Mouse (Mus musculus) granulocyte monocyte progenitor cell, adult 5-6 weeks (primary cell): ENCODE measurements at regions not wholly inside any gene's neighbourhood (a gene's known extent, or its start where the extent isn't known, plus 50 kb on each side); places are given as distances from the start of the nearest gene placed in this dataset.
A peak's percentile ranks its signal among the peaks of the same experiment; 100 is the strongest.

Experiments used
- ATAC-seq: replicated peaks from 2 replicates; pipeline ENCODE4 v1.8.0; 2016; ENCODE audit warnings: mild to moderate bottlenecking, moderate TSS enrichment, inconsistent platforms; ENCODE audit not compliant: poor library complexity, severe bottlenecking

GRCm38 (mm10) chr12:71766086-71766485 is 64.8 kb upstream of the Daam1 start:
- ATAC-seq: no peak

GRCm38 (mm10) chr12:71766636-71767035 is 64.2 kb upstream of the Daam1 start:
- ATAC-seq: no peak

DNA sequence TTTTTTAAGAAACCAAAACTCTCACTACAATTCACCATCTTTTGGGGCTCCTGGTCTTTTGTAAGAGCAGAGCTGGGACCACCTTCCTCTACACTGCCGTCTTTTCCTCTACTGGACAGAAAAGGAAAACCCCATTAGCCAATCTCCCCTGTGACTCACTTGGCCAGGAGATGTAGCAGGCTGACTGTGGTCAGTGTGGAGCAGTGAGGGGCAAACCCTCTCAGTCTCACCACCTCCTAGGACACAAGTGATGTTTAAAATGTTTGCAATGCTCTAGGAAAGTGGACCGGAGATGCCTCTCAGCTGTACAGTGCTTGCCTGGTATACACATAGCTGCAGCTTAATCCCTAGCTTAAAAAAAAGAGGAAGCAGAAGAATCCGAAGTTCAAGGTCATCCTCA is 63.0 kb upstream of the Daam1 start:
- ATAC-seq: peak; percentile 64

DNA sequence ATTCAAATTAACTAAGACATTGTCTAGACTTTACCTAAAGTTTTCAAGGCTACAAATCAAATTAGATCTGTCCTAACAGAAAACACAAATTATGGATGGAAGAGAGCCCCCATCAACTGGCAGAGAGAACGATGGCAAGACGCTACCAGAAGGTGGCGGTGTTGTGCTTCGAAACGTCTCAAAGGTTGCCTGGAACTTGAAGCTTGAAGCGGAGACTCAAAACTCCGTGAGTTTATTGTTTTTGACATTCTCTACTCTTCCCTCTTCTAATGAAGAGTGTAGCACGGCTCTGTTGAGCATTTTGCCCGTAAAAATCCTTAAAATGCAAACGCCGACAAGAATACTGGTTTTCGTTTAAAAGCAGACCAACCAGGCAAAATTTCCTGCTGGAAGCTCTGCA is 62.4 kb upstream of the Daam1 start:
- ATAC-seq: peak; percentile 83

- no peak for ATAC-seq
Measured at GRCm38 (mm10) chr12:71768890-71769289, 62.0 kb upstream of the Daam1 start.

DNA sequence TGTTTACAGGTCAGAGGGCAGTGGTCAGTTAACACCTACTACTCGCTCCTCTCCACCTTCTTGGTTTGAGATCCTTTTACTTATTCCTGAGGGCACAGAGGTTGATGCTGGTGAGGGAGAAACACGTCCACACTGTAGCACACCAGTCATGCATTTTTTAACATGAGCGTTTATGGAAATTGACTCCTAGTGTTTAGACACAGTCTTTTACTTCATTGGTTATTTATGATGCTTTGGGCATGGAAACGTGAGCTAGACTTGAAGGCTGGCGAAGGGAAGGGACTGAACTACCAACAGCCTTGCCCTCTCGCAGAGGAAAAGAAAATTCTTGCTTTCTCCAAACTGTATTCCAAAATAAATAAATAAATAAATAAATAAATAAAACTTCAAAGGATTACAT is 61.6 kb upstream of the Daam1 start:
- no peak for ATAC-seq

DNA sequence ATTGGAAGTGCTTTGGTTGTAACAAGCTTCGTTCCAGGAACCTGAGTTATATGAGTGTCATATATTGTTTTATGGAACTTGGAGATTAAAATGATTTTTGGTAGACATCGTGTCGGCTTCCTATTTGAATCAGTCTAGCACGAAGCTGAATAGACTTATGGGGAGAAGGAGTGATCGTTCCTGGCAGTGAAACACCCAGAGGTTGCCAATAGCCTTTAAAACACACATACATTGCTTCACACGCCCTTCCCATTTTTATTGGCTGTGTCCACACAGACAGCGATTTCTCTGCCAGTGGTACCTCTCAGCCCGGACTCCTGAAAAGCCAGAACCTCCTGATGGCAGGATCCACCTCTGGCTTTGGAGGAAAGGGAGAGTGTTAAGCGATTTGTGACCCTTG is 57.0 kb upstream of the Daam1 start:
- no peak for ATAC-seq

DNA sequence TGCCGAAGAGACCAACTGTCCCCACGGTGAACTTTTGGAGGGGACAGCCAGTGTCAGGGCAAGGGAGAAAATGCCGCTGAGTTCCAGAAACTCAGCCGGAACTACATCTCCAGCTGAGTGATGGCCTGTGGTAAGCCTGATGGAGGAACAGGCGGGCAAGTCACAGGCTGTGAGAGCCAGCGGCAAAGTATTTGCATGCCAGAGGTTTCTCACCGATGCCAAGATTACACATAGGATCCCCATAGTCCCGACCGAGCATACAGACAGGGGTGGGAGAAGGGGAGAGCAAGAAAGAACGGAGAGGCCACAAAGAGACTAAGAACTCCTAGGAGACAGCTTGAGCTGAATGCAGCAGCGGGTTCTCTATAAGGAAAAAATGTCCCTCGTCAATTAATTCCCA is 55.8 kb upstream of the Daam1 start:
- ATAC-seq: no peak

DNA sequence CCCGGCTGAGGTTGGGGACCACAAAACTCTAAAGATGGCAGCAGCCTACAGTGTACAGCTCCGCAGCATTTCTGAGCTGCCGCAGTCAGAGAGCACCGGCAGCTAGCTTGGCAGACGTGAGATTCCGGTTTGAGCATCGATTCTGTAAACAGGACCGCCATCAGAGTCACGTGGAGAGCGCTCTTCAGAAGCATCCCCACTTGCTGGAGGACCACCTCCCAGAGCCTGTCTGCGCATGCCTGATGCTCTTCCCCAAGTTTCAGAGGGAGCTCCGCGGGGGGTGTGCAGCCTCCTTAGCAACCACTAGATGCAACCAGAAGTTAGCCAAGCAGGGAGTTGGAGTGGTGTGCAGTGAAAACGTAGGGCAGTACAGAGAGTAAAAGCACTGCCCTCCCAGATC is 52.7 kb upstream of the Daam1 start:
- no peak for ATAC-seq

GRCm38 (mm10) chr12:71778948-71779347 is 51.9 kb upstream of the Daam1 start:
- ATAC-seq: no peak

DNA sequence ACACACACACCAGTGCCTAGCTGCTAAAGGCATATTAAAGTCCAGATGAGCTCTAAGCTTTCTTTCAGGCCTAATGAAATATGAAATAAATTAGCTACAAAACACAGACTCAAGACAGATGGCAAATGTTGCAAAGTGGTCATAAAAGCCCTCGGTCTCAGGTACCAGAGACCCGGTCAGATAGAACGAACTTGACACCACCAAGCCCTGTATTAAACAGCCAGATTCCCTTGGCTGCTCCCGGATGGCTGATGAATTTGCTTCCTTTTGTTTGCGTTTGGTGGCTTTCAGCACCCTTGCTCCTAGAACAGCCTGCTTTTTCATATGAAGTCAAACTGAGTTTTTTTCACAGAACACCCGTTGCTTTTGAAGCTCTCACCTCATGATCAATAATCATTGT is 51.5 kb upstream of the Daam1 start:
- ATAC-seq: no peak
